13 mouse cellular contexts compared by ENCODE assay signal in the genomic region with DNA sequence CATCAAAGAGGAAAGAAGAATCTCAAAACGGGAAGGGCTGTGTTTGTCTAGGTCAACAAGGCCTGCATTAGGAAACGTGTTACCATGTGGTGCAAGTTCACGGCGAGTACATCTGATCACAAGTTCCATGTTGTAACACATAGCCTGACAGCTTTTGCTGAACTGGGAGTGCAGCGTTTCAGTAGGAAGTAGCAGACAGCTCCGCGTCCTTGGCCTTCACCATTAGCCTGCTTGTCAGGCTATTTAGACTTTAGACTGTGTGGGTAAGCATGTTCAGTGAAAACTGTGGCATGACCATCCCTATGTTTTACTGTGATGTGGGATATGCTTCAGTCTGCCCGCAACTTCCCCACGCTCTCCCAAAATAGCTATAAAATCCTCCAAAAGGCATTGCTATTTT.
DNase-seq lines count a peak whose midpoint lies in the region; ATAC-seq and TF ChIP-seq lines count a peak whose summit lies in the region.
"Had no signal": no experiment of that assay in that cellular context is flagged by ENCODE, and none has a peak within 500 bp of the region (broad histone marks: within the 10 kb centered on the region; RNA-seq: fewer than 3 reads in every experiment).

No protein-coding gene starts in this region.

- peak; percentile 45 for DNase-seq in adrenal gland, adult 2 months
- DNase-seq in adrenal gland, postnatal 4 days (ENCODE audit: low spot score in 2 of 2), result no peak
- DNase-seq in layer of hippocampus, adult 9-11 months, result peak; percentile 75
- no peak for DNase-seq in layer of hippocampus, postnatal 25 days (ENCODE audit: extremely low spot score in 1 of 2, low spot score in 1 of 2)
- no peak for DNase-seq in cerebellum, adult 11-12 months
- DNase-seq in ovary, postnatal 36 days (ENCODE audit: low spot score), result no peak
- DNase-seq: gastrocnemius, postnatal 14 days; kidney, adult 11 months had no signal

- H3K79me2 ChIP-seq in macrophage (ENCODE audit: inconsistent target), result peaks cover 77% of the 10 kb centered on the region; the same call in 1 of the 2 replicates

- H3K36me3 ChIP-seq in intestine, postnatal 0 days (ENCODE audit: control insufficient read depth, insufficient read depth), result no peaks in the 10 kb centered on the region
- no peaks in the 10 kb centered on the region for H3K36me3 ChIP-seq in macrophage (ENCODE audit: inconsistent target)
- H3K36me3 ChIP-seq: embryonic facial prominence, embryonic 15.5 days; lung, embryonic 15.5 days; neural tube, embryonic 13.5 days had no signal

- no peak for TF ChIP-seq CTCF in intestine, postnatal 0 days (IDR thresholded peaks at IDR 0.05; ENCODE audit: low read depth)

- H3K27ac ChIP-seq in intestine, postnatal 0 days (ENCODE audit: low read depth, low read length), result 0 out of 2 replicates have a peak overlapping the region, but pooled peaks have one; percentile 15
- peak overlapping the region; percentile 55 for H3K27ac ChIP-seq in macrophage
- H3K27ac ChIP-seq: lung, embryonic 15.5 days; neural tube, embryonic 13.5 days had no signal

- WGBS in intestine, postnatal 0 days, result 66% methylated on average over 9 of the region's 9 CpGs
- WGBS in macrophage (ENCODE audit: missing documents), result 75% methylated on average over 9 of the region's 9 CpGs

- no peaks in the 10 kb centered on the region for H3K9me3 ChIP-seq in intestine, postnatal 0 days (ENCODE audit: control insufficient read depth)
- H3K9me3 ChIP-seq: embryonic facial prominence, embryonic 15.5 days; lung, embryonic 15.5 days; neural tube, embryonic 13.5 days had no signal

- peak; percentile 86 for ATAC-seq in intestine, postnatal 0 days

- H3K27me3 ChIP-seq in intestine, postnatal 0 days (replicated peaks; ENCODE audit: control insufficient read depth, insufficient read depth, low read length), result no peaks in the 10 kb centered on the region
- H3K27me3 ChIP-seq: embryonic facial prominence, embryonic 15.5 days; lung, embryonic 15.5 days; neural tube, embryonic 13.5 days had no signal

- H3K9ac ChIP-seq in intestine, postnatal 0 days (ENCODE audit: low read depth, low read length), result no peak overlapping the region
- H3K9ac ChIP-seq: embryonic facial prominence, embryonic 15.5 days; lung, embryonic 15.5 days; neural tube, embryonic 13.5 days had no signal

- no peak overlapping the region for H3K4me2 ChIP-seq in intestine, postnatal 0 days (replicated peaks; ENCODE audit: low read depth)
- H3K4me2 ChIP-seq: embryonic facial prominence, embryonic 15.5 days; lung, embryonic 15.5 days; neural tube, embryonic 13.5 days had no signal

- no peak overlapping the region for H3K4me3 ChIP-seq in intestine, postnatal 0 days (ENCODE audit: low read depth, low read length)
- H3K4me3 ChIP-seq in macrophage (ENCODE audit: inconsistent target), result no peak overlapping the region
- H3K4me3 ChIP-seq: embryonic facial prominence, embryonic 15.5 days; lung, embryonic 15.5 days; neural tube, embryonic 13.5 days had no signal

- H3K4me1 ChIP-seq in intestine, postnatal 0 days (replicated peaks; ENCODE audit: control insufficient read depth, insufficient read depth, low read length), result no peaks in the 10 kb centered on the region

Comparison
In these comparisons a context has a peak if more than half of its experiments do, and no peak if none do; other contexts are left out.
1. DNase-seq: peak in adrenal gland, adult 2 months (single experiment) and layer of hippocampus, adult 9-11 months (single experiment); none in adrenal gland, postnatal 4 days (0 of 2), layer of hippocampus, postnatal 25 days (0 of 2), cerebellum, adult 11-12 months (single experiment) and ovary, postnatal 36 days (single experiment).